Mouse (Mus musculus): ENCODE data around the gene Lcn6. TPM values are rescaled to one million over a fixed set of nuclear protein-coding genes. Genes with fewer than 3 reads are reported as not detected.
"Not testable (repeated sequence)": the region's sequence is repeated elsewhere in the genome, so short reads cannot be mapped to it uniquely, and the experiment has no call there.

Lcn6 gene
- polyA plus RNA-seq, 1 experiment from 2014 or later: not detected

DNA sequence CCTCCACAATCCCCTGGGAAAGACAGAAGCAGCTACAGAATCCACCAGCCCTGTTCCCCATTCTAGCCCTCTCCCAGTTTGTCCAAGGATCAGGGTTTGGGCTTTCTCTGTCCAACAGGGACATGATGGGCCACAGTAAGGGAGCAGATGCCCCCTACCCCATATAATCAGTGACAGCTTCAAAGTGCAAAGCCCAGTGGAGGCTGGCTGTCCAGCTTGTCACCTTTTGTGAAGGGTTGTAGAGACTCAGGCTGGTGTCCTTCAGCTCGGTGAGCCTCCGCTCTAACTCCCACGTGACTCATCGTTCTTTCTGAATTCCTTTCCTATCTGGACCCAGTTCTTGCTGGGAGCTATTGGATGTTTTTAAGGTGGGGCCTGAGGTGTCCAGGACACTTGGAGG lies 27.1 kb downstream of the Lcn6 start:
- no peak overlapping the region for H3K27ac ChIP-seq
- no peaks in the 10 kb centered on the region for H3K9me3 ChIP-seq (replicated peaks)
- H3K4me1 ChIP-seq (replicated peaks): peaks cover 13% of the 10 kb centered on the region
- no peaks in the 10 kb centered on the region for H3K27me3 ChIP-seq
- H3K36me3 ChIP-seq: no peaks in the 10 kb centered on the region
- no peak for ATAC-seq (replicated peaks; ENCODE audit: insufficient number of reproducible peaks, insufficient read depth, low FRiP score, low read depth)
- H3K4me3 ChIP-seq: no peak overlapping the region
- no peak overlapping the region for H3K4me2 ChIP-seq
- no peak overlapping the region for H3K9ac ChIP-seq
- WGBS: 31% methylated on average over 4 of the region's 4 CpGs

DNA sequence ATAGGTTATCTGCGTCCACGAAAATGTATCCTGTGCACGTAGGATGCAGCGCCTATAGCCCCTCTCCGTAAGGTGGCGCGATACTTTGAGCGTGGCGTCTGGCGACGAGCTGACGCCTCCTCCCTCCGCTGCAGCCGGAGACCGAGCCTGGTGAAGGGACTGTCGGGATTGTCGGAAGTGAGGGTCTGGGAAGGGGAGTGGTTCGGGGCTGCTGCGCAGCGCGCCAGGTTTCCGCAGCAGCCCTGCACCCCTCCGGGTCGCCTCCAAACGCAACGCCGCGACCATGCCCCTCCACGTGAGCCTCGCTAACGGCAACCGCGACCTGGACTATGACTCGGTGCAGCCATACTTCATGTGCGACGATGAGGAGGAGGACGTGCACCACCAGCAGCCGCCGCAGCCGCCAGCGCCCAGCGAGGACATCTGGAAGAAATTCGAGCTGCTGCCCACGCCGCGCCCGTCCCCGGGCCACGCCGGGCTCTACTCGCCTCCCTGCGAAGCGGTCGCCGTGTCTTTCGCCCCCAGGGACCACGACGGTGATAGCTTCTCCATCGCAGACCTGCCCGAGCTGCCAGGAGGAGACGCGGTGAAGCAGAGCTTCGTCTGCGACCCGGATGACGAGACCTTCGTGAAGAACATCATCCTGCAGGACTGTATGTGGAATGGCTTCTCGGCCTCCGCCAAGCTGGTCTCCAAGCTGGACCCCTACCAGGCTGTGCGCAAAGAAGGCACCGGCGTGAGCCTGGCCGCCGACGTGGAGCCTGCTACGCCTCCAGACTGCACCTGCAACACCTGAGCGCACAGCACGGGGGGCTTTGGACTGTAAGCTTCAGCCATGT lies 30.3 kb downstream of the Lcn6 start, which contains the start of gene Bmyc:
Gene Bmyc, plus strand, starts transcription at position 97 of the 839 bp plus-strand sequence.
- peak within 1 kb of the TSS; percentile 74 for H3K27ac ChIP-seq
- H3K4me3 ChIP-seq: peak within 1 kb of the TSS; percentile 72
- no peaks in the 10 kb centered on the region for H3K27me3 ChIP-seq
- H3K9ac ChIP-seq: peak within 1 kb of the TSS; percentile 78
- no peaks in the 10 kb centered on the region for H3K36me3 ChIP-seq
- ATAC-seq (replicated peaks; ENCODE audit: insufficient number of reproducible peaks, insufficient read depth, low FRiP score, low read depth): peak; percentile 92
- peaks cover 13% of the 10 kb centered on the region for H3K4me1 ChIP-seq (replicated peaks)
- peak within 1 kb of the TSS; percentile 93 for H3K4me2 ChIP-seq
- WGBS: under 1% methylated on average over 78 of the region's 78 CpGs
- H3K9me3 ChIP-seq (replicated peaks): no peaks in the 10 kb centered on the region

DNA sequence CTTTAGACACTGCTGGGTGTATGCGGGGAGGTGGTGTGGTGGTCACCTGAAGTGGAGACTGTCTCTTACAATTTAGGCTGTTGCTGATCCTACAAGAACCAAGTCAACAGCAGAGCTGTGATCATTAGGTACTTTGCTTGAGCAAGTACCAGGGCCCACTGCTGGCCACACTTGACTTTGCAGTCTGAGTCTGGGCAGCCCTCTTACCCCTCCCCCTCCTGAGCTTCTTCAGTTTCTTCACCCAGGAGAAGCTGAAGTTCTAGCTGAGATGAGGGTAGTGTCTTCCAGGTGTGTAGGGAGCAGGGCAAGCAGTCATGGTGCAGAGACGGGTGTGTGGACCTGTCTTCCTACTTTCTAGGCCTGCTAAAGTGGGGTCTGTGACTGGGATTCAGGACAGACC lies 31.5 kb downstream of the Lcn6 start:
- H3K9me3 ChIP-seq (replicated peaks): no peaks in the 10 kb centered on the region
- WGBS: 74% methylated on average over 2 of the region's 2 CpGs
- H3K27me3 ChIP-seq: no peaks in the 10 kb centered on the region
- H3K4me1 ChIP-seq (replicated peaks): peaks cover 13% of the 10 kb centered on the region
- no peak overlapping the region for H3K4me3 ChIP-seq
- H3K36me3 ChIP-seq: no peaks in the 10 kb centered on the region
- no peak overlapping the region for H3K27ac ChIP-seq
- no peak for ATAC-seq (replicated peaks; ENCODE audit: insufficient number of reproducible peaks, insufficient read depth, low FRiP score, low read depth)
- H3K4me2 ChIP-seq: peak overlapping the region; percentile 23; the same call in 1 of the 2 replicates
- H3K9ac ChIP-seq: no peak overlapping the region

DNA sequence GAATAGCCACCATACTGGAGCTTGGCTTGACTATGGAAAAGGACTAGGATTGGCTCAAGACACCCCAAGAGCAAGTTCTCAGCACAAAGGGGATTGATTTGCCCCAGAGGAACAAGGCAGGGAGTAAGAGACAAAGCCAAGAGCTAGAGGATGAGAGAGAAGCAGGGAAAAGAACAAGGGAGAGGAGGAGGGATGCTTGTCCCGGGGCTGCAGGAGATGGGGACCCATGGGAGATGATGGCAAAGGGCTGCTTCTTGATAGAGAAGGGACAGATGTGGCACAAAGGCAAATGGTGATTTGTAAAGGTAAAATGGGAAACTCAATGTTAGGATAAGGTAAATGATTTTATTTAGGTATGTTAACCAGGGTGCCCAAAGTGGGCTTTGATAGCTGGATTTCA lies 32.5 kb downstream of the Lcn6 start:
- H3K4me1 ChIP-seq (replicated peaks): peaks cover 13% of the 10 kb centered on the region
- not testable (repeated sequence) for H3K36me3 ChIP-seq; H3K9ac ChIP-seq; H3K27me3 ChIP-seq; ATAC-seq (replicated peaks; ENCODE audit: insufficient number of reproducible peaks, insufficient read depth, low FRiP score, low read depth); H3K4me3 ChIP-seq; H3K27ac ChIP-seq; H3K9me3 ChIP-seq (replicated peaks); H3K4me2 ChIP-seq
- 97% methylated on average over 1 of the region's 1 CpGs for WGBS

DNA sequence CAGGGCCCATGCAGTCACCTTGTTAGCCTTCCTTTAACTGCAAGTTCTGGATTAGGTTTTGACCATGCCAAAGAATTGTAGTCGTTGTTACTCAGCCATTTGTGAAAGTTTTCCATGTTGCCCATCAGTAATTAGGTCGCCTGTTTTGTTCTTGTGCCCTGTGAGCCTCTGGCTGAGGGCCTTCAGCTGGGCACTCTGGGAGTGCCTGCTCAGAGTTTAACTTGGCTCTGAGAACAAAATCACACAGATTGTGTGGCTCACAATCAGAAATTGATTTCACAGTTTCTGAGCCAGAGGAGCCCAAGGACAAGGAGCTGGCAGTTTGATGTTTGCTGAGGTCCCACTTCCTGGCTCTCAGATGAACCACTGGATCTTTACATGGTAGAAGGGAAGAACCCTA lies 33.2 kb downstream of the Lcn6 start:
- not testable (repeated sequence) for H3K27me3 ChIP-seq; H3K4me3 ChIP-seq; H3K27ac ChIP-seq; H3K4me2 ChIP-seq; ATAC-seq (replicated peaks; ENCODE audit: insufficient number of reproducible peaks, insufficient read depth, low FRiP score, low read depth); H3K9ac ChIP-seq; H3K9me3 ChIP-seq (replicated peaks); H3K36me3 ChIP-seq
- 64% methylated on average over 2 of the region's 2 CpGs for WGBS
- H3K4me1 ChIP-seq (replicated peaks): peaks cover 13% of the 10 kb centered on the region

GRCm38 (mm10) chr2:25711641-25712040 lies 35.1 kb downstream of the Lcn6 start:
- H3K4me2 ChIP-seq; H3K4me1 ChIP-seq (replicated peaks); H3K36me3 ChIP-seq; H3K9ac ChIP-seq; H3K9me3 ChIP-seq (replicated peaks); H3K27me3 ChIP-seq; ATAC-seq (replicated peaks; ENCODE audit: insufficient number of reproducible peaks, insufficient read depth, low FRiP score, low read depth); H3K4me3 ChIP-seq; H3K27ac ChIP-seq: not testable (repeated sequence)
- WGBS: 30% methylated on average over 3 of the region's 3 CpGs

DNA sequence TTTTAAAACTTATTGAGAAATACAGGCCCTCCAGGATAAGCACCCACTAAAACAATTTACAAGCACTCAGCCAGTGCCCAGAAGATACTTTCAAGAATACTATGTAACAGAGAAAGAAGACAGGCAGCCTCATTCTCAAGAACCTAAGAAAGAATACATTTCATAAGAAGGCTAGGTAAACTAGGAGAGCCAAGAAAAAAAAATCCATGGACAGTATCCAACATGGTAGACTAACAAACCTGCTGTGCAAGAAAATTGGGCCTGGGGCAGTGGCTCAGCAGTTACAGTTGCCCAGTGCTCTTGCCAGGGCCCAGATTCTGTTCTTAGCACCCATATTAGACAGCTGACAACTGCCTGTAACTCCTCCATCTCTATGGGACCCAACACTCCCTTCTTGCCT lies 40.6 kb downstream of the Lcn6 start:
- H3K9ac ChIP-seq: no peak overlapping the region
- no peaks in the 10 kb centered on the region for H3K4me1 ChIP-seq (replicated peaks)
- H3K9me3 ChIP-seq (replicated peaks): no peaks in the 10 kb centered on the region
- no peak overlapping the region for H3K4me2 ChIP-seq
- no peak overlapping the region for H3K4me3 ChIP-seq
- H3K36me3 ChIP-seq: no peaks in the 10 kb centered on the region
- H3K27ac ChIP-seq: no peak overlapping the region
- no peaks in the 10 kb centered on the region for H3K27me3 ChIP-seq
- no peak for ATAC-seq (replicated peaks; ENCODE audit: insufficient number of reproducible peaks, insufficient read depth, low FRiP score, low read depth)

Other genes with a start within 250 kb of the Lcn6 start
- gene Abca2, start 248.1 kb upstream of the Lcn6 start, polyA plus RNA-seq (2015; fragmentation: Nextera tagmentation; extraction: Ambion mirVana): 3.5 and 5.6 TPM in 2 replicates
- gene Clic3, start 219.9 kb upstream of the Lcn6 start, polyA plus RNA-seq (2015; fragmentation: Nextera tagmentation; extraction: Ambion mirVana): 6.1 and 9.6 TPM in 2 replicates
- gene Paxx, start 215.7 kb upstream of the Lcn6 start, polyA plus RNA-seq (2015; fragmentation: Nextera tagmentation; extraction: Ambion mirVana): 31.1 and 38.0 TPM in 2 replicates
- 107 and 134 TPM in 2 replicates for gene Ptgds, start 206.7 kb upstream of the Lcn6 start, polyA plus RNA-seq (2015; fragmentation: Nextera tagmentation; extraction: Ambion mirVana)
- gene Lcn12, start 182.9 kb upstream of the Lcn6 start, polyA plus RNA-seq (2015; fragmentation: Nextera tagmentation; extraction: Ambion mirVana): not detected in 2 replicates
- gene Fbxw5, start 176.0 kb upstream of the Lcn6 start, polyA plus RNA-seq (2015; fragmentation: Nextera tagmentation; extraction: Ambion mirVana): 72.6 and 94.1 TPM in 2 replicates
- gene C8g, start 175.1 kb upstream of the Lcn6 start, polyA plus RNA-seq (2015; fragmentation: Nextera tagmentation; extraction: Ambion mirVana): 3.5 and 5.0 TPM in 2 replicates
- 18.4 and 25.2 TPM in 2 replicates for gene Traf2, start 129.8 kb upstream of the Lcn6 start, polyA plus RNA-seq (2015; fragmentation: Nextera tagmentation; extraction: Ambion mirVana)
- 276 and 289 TPM in 2 replicates for gene Edf1, start 118.9 kb upstream of the Lcn6 start, polyA plus RNA-seq (2015; fragmentation: Nextera tagmentation; extraction: Ambion mirVana)
- 3.4 and 9.8 TPM in 2 replicates for gene Mamdc4, start 101.9 kb upstream of the Lcn6 start, polyA plus RNA-seq (2015; fragmentation: Nextera tagmentation; extraction: Ambion mirVana)
- 171 and 175 TPM in 2 replicates for gene Phpt1, start 101.6 kb upstream of the Lcn6 start, polyA plus RNA-seq (2015; fragmentation: Nextera tagmentation; extraction: Ambion mirVana)
- 0.22 and 0.30 TPM in 2 replicates for gene Ajm1, start 95.0 kb upstream of the Lcn6 start, polyA plus RNA-seq (2015; fragmentation: Nextera tagmentation; extraction: Ambion mirVana)
- 41.0 and 50.2 TPM in 2 replicates for gene Rabl6, start 68.3 kb upstream of the Lcn6 start, polyA plus RNA-seq (2015; fragmentation: Nextera tagmentation; extraction: Ambion mirVana)
- 0.09 and 0.13 TPM in 2 replicates for gene Ccdc183, start 59.1 kb upstream of the Lcn6 start, polyA plus RNA-seq (2015; fragmentation: Nextera tagmentation; extraction: Ambion mirVana)
- 19.0 and 21.9 TPM in 2 replicates for gene Tmem141, start 54.8 kb upstream of the Lcn6 start, polyA plus RNA-seq (2015; fragmentation: Nextera tagmentation; extraction: Ambion mirVana)
- 3.3 and 4.8 TPM in 2 replicates for gene Fcna, start 48.8 kb upstream of the Lcn6 start, polyA plus RNA-seq (2015; fragmentation: Nextera tagmentation; extraction: Ambion mirVana)
- gene Lcn8, start 23.7 kb upstream of the Lcn6 start, polyA plus RNA-seq (2015; fragmentation: Nextera tagmentation; extraction: Ambion mirVana): not detected in 2 replicates
- not detected in 2 replicates for gene Lcn5, start 18.8 kb upstream of the Lcn6 start, polyA plus RNA-seq (2015; fragmentation: Nextera tagmentation; extraction: Ambion mirVana)
- not detected in 2 replicates for gene Lcn10, start 5.9 kb downstream of the Lcn6 start, polyA plus RNA-seq (2015; fragmentation: Nextera tagmentation; extraction: Ambion mirVana)
- not detected in 2 replicates for gene Obp2a, start 23.3 kb downstream of the Lcn6 start, polyA plus RNA-seq (2015; fragmentation: Nextera tagmentation; extraction: Ambion mirVana)
- 44.7 and 47.4 TPM in 2 replicates for gene Bmyc, start 30.0 kb downstream of the Lcn6 start, polyA plus RNA-seq (2015; fragmentation: Nextera tagmentation; extraction: Ambion mirVana)
- not detected in 2 replicates for gene Obp2b, start 60.2 kb downstream of the Lcn6 start, polyA plus RNA-seq (2015; fragmentation: Nextera tagmentation; extraction: Ambion mirVana)
- not detected in 2 replicates for gene Lcn3, start 88.8 kb downstream of the Lcn6 start, polyA plus RNA-seq (2015; fragmentation: Nextera tagmentation; extraction: Ambion mirVana)
- not detected in 2 replicates for gene Lcn11, start 100.2 kb downstream of the Lcn6 start, polyA plus RNA-seq (2015; fragmentation: Nextera tagmentation; extraction: Ambion mirVana)
- gene Gm13539, start 105.5 kb downstream of the Lcn6 start, polyA plus RNA-seq (2015; fragmentation: Nextera tagmentation; extraction: Ambion mirVana): not detected in 2 replicates
- gene Glt6d1, start 139.1 kb downstream of the Lcn6 start, polyA plus RNA-seq (2015; fragmentation: Nextera tagmentation; extraction: Ambion mirVana): not detected in 2 replicates
- gene Lcn9, start 146.4 kb downstream of the Lcn6 start, polyA plus RNA-seq (2015; fragmentation: Nextera tagmentation; extraction: Ambion mirVana): not detected in 2 replicates
- not detected in 2 replicates for gene Sohlh1, start 170.5 kb downstream of the Lcn6 start, polyA plus RNA-seq (2015; fragmentation: Nextera tagmentation; extraction: Ambion mirVana)
- 0.57 TPM in 1 of 2 replicates, not detected in the other for gene Kcnt1, start 186.9 kb downstream of the Lcn6 start, polyA plus RNA-seq (2015; fragmentation: Nextera tagmentation; extraction: Ambion mirVana)

Data from heart, embryonic 15.5 days (tissue).